Mouse (Mus musculus) stomach, postnatal 0 days (tissue): Measurements from ENCODE around the gene Samd4. TPM values are rescaled to one million over a fixed set of nuclear protein-coding genes. Genes with fewer than 3 reads are reported as not detected.

Source experiments
- ATAC-seq: fragments of 200-750 bp; cut with Nextera tagmentation; 2 replicates; pipeline ENCODE4 v1.8.0; 2017; ENCODE audit not compliant: low FRiP score, low TSS enrichment
- DNase-seq: peaks from one replicate; pipeline ENCODE4 v3.0.0-alpha.2; 2016; ENCODE audit warnings: low spot score
- H3K27ac ChIP-seq: fragments of 300-500 bp; sonication (generic); replicated peaks from 2 replicates; pipeline ENCODE4 v1.5.1; 2014; ENCODE audit warnings: mild to moderate bottlenecking, control low read depth
- H3K27me3 ChIP-seq: fragments of 300-500 bp; sonication (generic); 2 replicates; pipeline ENCODE4 v1.6.1; 2014; ENCODE audit warnings: low read length; ENCODE audit not compliant: control insufficient read depth, insufficient read depth
- H3K36me3 ChIP-seq: fragments of 300-500 bp; sonication (generic); 2 replicates; pipeline ENCODE4 v1.6.1; 2014; ENCODE audit warnings: low read length, mixed read lengths; ENCODE audit not compliant: control insufficient read depth, insufficient read depth
- H3K4me1 ChIP-seq: fragments of 300-500 bp; sonication (generic); replicated peaks from 2 replicates; pipeline ENCODE4 v1.6.1; 2014; ENCODE audit warnings: antibody characterized with exemption; ENCODE audit not compliant: control insufficient read depth, insufficient read depth
- H3K4me2 ChIP-seq: fragments of 300-500 bp; sonication (generic); replicated peaks from 2 replicates; pipeline ENCODE4 v1.6.1; 2014; ENCODE audit warnings: low read depth, mild to moderate bottlenecking, control low read depth, moderate library complexity
- H3K4me3 ChIP-seq: fragments of 300-500 bp; sonication (generic); 2 replicates; pipeline ENCODE4 v1.5.1; 2014; ENCODE audit warnings: low read depth, low read length, control low read depth
- H3K9ac ChIP-seq: fragments of 300-500 bp; sonication (generic); 2 replicates; pipeline ENCODE4 v1.6.1; 2014; ENCODE audit warnings: mild to moderate bottlenecking, low read length, control low read depth, mixed read lengths
- H3K9me3 ChIP-seq: fragments of 300-500 bp; sonication (generic); 2 replicates; pipeline ENCODE4 v1.6.1; 2016; ENCODE audit warnings: low read length; ENCODE audit not compliant: control insufficient read depth
- CTCF ChIP-seq: IDR thresholded peaks from 2 replicates; pipeline ENCODE4 v1.5.1; 2016; ENCODE audit warnings: antibody characterized with exemption, low read depth, mild to moderate bottlenecking, moderate library complexity
- EP300 ChIP-seq: optimal IDR thresholded peaks from 2 replicates; pipeline ENCODE3; 2016; ENCODE audit warnings: antibody characterized with exemption
- WGBS: fragments of 180-500 bp; shearing (Covaris S2); extraction: QIAGEN DNeasy Blood & Tissue Kit; methylation state at CpG from one replicate; pipeline ENCODE4 v1.1.7; 2014; 5-methylcytosine and 5-hydroxymethylcytosine counted together
- polyA plus RNA-seq: library from polyadenylated mRNA; unstranded; fragments of >200 nt; fragmentation: Nextera tagmentation; extraction: Ambion mirVana; gene quantifications from 2 replicates; pipeline ENCODE4 v1.2.1, GENCODE M21; 2015

The Samd4 gene
- polyA plus RNA-seq, 1 experiment from 2014 or later: 4.1 TPM

DNA sequence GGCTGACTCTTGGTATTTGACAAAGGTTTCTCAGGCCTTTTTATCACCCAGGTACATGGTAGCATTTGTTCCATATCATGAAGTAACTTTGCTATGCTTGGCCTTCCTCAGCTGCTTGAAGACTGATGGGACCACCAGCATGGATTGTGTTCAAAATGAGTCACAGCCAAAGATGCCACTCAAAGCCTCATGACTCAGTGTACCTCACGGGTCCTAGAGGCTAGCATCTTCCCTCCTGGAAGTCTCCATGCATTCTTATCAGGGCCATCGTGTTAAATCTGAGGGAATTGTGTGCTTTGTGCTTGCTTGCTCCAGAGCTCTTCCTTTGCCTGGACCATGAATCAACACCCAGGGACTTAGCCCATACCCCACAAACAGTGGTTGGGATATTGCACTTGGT, 89.1 kb downstream of the Samd4 start:
- Histone ChIP-seq H3K27me3 (no peaks in the 10 kb centered on the region), H3K27ac (no peak overlapping the region), H3K9ac (no peak overlapping the region), H3K4me3 (no peak overlapping the region), H3K36me3 (no peaks in the 10 kb centered on the region), H3K4me2 (no peak overlapping the region), H3K9me3 (no peaks in the 10 kb centered on the region), H3K4me1 (no peaks in the 10 kb centered on the region)
- ATAC-seq (no peak), DNase-seq (no peak)
- 80% methylated on average over 2 of the region's 2 CpGs for WGBS
- TF ChIP-seq CTCF: no peak

DNA sequence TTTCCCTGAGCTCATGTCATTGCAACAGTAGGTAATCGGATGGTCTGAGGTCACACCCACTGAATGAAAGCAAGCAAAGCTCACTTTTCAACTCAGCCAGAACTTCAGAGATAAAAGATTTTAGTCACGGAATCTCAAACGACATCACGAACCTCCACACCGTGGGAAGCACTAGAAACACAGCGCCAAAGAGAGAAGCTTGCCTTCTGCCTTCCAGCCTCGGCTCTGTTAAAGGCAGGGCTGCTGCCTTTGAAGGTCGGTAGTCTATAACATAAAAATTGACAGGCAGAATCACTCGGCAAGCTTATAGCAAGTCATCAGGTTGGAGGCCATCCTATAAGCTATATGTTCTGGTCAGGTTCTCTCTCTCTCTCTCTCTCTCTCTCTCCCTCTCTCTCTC, 92.2 kb downstream of the Samd4 start:
- no peaks in the 10 kb centered on the region for H3K4me1 ChIP-seq
- no peaks in the 10 kb centered on the region for H3K36me3 ChIP-seq
- WGBS: 50% methylated on average over 9 of the region's 9 CpGs
- no peaks in the 10 kb centered on the region for H3K27me3 ChIP-seq
- DNase-seq (no peak), ATAC-seq (no peak)
- H3K4me3 ChIP-seq: no peak overlapping the region
- no peaks in the 10 kb centered on the region for H3K9me3 ChIP-seq
- TF ChIP-seq EP300 (no peak), CTCF (no peak)
- no peak overlapping the region for H3K9ac ChIP-seq
- H3K27ac ChIP-seq: no peak overlapping the region
- no peak overlapping the region for H3K4me2 ChIP-seq

DNA sequence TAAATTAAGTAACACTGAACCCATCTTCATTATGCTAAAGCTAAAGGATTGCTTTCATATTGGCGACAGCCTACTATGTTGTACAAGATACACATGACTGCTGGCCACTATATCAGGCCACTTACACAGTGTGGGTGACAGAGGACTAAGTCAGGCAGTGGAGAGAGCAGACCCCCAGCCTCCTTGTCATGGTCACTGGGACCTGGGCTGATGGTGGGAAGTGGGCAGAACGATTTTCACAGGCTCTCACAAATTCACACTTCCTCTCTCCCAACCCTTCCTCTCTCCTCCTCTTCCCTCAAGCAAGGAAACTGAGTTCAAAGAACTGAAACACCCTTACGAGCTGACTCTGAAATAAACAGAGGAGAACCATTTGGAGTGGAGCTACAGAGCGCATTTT, 93.3 kb downstream of the Samd4 start:
- DNase-seq (no peak), ATAC-seq (no peak)
- WGBS: 77% methylated on average over 4 of the region's 4 CpGs
- TF ChIP-seq EP300 (no peak), CTCF (no peak)
- Histone ChIP-seq H3K27ac (no peak overlapping the region), H3K36me3 (no peaks in the 10 kb centered on the region), H3K9me3 (no peaks in the 10 kb centered on the region), H3K4me3 (no peak overlapping the region), H3K9ac (no peak overlapping the region), H3K4me2 (no peak overlapping the region), H3K4me1 (no peaks in the 10 kb centered on the region), H3K27me3 (no peaks in the 10 kb centered on the region)

DNA sequence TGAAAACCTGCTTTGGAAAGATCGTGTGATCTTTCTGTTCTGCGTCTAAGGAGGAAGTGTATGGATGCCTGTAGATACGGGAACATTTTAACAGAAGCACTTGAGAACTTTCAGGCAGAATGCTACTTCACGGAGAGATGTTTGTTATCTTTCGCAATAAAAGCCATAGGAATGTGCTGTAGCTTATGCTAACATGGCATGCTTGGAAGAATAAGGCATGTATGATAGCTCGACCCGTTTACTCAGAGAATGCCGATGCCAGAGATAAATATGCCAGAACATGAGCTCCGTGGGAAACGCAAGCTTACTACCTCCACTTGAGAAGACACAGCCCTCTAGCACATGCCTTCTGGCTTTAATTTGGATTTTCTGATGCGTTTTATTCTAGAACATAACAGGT, 94.1 kb downstream of the Samd4 start:
- no peak overlapping the region for H3K4me2 ChIP-seq

DNA sequence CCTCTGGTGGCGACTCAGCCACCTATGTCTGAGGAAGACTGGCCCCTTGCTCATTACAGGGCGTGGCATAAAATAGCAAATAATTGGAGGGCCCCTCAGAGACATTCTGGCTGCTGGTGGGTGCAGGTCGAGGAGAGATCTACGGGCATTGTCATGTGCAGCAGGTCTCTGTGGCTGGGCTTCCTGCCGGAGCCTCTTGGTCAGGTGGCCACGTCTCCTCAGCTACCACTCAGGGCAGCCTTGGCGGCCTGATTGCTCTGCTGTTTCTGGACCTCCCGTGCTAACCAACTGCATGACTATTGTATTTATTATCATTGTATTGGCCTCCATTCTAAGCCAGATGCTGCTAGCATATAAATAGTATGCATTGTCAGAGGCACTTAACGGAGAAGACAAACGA, 95.0 kb downstream of the Samd4 start:
- ATAC-seq (no peak), DNase-seq (no peak)
- H3K4me2 ChIP-seq: no peak overlapping the region
- H3K4me3 ChIP-seq: no peak overlapping the region
- H3K9ac ChIP-seq: no peak overlapping the region
- H3K36me3 ChIP-seq: no peaks in the 10 kb centered on the region
- 69% methylated on average over 10 of the region's 10 CpGs for WGBS
- no peak overlapping the region for H3K27ac ChIP-seq
- no peaks in the 10 kb centered on the region for H3K27me3 ChIP-seq
- no peaks in the 10 kb centered on the region for H3K4me1 ChIP-seq
- no peaks in the 10 kb centered on the region for H3K9me3 ChIP-seq
- TF ChIP-seq EP300: no peak
- no peak for TF ChIP-seq CTCF

More for the DNA sequence above, 94.1 kb downstream of the Samd4 start:
- TF ChIP-seq EP300 (no peak), CTCF (no peak)
- Histone ChIP-seq H3K9me3 (no peaks in the 10 kb centered on the region), H3K4me1 (no peaks in the 10 kb centered on the region), H3K9ac (no peak overlapping the region), H3K27ac (no peak overlapping the region), H3K36me3 (no peaks in the 10 kb centered on the region), H3K4me3 (no peak overlapping the region), H3K27me3 (no peaks in the 10 kb centered on the region)
- ATAC-seq (no peak), DNase-seq (no peak)
- WGBS: 49% methylated on average over 11 of the region's 11 CpGs

DNA sequence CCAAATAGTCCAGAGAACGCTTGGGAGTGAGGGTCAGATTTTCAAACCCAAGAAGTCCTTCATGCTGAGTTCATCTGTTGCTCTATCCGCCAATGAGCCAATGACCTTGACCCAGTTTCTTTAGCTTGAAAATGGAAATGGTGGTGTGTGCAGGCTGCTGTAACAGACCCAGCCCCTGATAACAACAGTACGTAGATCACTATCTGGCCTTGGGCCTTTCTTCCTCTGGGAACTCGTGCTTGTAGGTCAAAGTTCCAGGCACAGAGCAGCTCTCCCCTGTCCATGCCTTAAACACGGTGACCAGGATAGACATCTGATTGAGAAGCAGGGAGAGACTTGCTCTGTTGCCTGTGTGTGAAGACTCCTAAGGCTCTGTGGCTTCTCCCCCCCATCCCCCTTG, 96.5 kb downstream of the Samd4 start:
- Histone ChIP-seq H3K36me3 (no peaks in the 10 kb centered on the region), H3K4me3 (no peak overlapping the region), H3K27me3 (no peaks in the 10 kb centered on the region), H3K4me1 (no peaks in the 10 kb centered on the region), H3K4me2 (no peak overlapping the region), H3K27ac (no peak overlapping the region), H3K9ac (no peak overlapping the region), H3K9me3 (no peaks in the 10 kb centered on the region)
- 79% methylated on average over 5 of the region's 5 CpGs for WGBS
- no peak for TF ChIP-seq EP300
- no peak for TF ChIP-seq CTCF
- ATAC-seq (no peak), DNase-seq (no peak)
